Mouse (Mus musculus): ENCODE measurements around the gene Gm47995. TPM values are rescaled to one million over a fixed set of nuclear protein-coding genes. Genes with fewer than 3 reads are reported as not detected.

Gene Gm47995
- total RNA-seq, 4 experiments from 2014 or later, result not detected

DNA sequence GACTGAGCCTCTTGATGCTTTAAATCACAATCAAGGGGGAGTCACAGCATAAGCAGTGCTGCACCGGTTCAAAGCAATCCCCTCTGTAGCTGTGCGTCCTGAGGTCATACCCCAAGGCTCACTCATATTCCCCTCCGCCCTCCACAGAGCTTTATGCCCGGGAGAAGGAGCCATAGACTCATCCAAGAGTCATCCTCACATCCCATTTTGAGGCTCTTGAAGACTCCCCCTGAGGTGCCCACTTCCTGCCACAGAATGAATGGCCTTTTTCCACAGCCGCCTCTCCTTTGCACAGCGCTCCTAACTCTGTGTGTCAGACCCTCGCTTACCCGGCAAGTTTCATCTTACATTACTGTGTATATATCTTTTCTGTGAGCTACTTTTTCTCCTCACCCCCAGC is 29.3 kb downstream of the Gm47995 start:
- DNase-seq (ENCODE audit: low spot score in 2 of 2), result no peak

- no peak for DNase-seq (ENCODE audit: low spot score in 2 of 2)
Observed at GRCm38 (mm10) chr1:151228320-151228989, 30.2 kb downstream of the Gm47995 start.

DNA sequence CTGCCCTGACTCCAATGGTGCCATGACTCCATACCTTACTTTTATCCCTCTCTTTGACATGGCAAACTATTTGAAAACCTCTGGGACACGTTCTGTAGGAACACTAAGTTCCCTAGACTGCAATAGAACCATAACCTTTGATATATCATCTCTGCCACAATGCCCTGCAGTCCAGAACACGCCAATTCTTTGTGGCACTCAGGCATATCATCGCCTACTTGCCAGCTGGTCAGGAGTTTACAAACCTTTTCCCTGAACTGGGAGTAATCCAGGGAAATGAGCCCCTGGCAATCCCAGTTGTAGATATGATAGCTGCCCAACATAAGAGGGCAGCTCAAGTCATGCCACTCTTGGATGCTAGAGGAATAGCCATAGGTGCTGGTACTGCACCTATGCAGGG is 34.1 kb downstream of the Gm47995 start:
- DNase-seq (ENCODE audit: low spot score in 2 of 2), result no peak

DNA sequence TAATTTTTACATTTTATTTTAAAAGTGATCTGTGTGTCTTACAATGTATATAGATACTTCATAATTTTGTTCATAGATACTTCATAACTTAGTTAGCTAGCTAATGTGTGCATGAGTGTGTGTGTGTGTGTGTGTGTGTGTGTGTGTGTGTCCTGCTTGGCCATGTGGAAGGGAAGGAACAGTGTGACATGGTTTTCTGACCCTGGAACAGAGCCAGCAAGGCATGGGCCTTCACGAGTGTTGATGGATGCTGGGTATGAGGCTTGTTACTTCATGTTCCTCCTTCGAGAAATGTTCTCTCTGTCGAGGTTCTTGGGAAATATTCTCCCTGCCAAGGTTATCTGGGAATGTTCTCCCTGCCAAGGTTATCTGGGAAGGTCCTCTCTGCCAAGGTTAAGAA is 35.5 kb downstream of the Gm47995 start:
- DNase-seq (ENCODE audit: low spot score in 2 of 2), result no peak

GRCm38 (mm10) chr1:151235574-151235973 is 37.3 kb downstream of the Gm47995 start:
- no peak for DNase-seq (ENCODE audit: low spot score in 2 of 2)

DNA sequence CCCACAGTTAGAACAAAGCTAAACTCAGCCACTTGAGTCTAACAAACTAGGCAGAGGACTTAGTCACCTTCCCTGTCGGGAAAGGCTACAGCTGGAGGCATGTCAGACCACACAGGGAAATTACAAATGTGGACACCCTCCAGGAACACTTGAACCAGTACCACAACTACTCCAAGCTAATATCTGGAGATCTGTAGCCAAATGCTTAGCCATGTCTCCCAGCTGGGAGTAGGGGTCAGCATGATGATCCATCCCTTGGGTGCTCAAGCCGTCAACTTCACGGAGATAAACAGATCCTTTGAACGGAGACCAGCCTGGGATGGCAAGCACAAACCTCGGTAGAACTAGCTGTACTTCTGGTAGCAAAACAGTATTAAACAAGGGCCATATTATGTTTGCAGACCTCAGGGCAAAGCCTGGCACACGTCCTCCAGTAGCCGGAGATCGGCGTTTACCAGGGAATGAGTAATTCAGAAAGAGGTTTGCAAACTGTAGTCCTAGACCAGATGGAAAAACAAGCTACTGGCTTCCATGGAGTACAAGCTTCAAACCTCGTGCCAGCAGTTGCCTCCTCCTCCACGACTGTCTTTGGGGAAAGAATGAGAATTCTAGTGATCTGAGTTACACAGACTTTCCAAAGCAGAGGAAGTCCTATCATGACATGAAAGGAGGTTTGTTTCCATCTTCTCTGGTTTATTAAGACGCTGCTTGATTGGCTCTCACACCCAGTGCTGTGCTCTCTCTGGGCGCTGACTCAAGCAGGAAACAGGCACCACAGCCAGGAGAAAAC is 38.1 kb downstream of the Gm47995 start:
- DNase-seq (ENCODE audit: low spot score in 2 of 2), result peak; percentile 35 to 48

DNA sequence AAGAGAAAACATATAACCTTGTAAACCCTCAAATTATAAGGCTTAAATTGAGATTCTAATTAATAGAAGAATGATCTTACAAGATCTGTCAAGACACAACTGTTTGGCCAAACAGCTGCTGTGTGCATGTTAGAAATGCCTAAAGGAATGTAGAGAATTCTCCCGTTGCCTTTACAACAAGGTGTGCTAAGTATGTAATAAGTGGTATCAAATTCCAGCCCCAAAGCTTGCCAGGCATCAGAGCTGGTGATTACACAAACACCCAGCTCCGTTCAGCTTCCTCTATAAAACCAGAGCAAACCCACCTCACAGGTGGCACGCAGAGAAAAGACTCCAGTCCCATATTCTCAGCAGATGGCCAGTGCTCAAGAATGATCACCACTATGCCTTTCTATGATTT is 39.5 kb downstream of the Gm47995 start:
- DNase-seq (ENCODE audit: low spot score in 2 of 2), result no peak

DNA sequence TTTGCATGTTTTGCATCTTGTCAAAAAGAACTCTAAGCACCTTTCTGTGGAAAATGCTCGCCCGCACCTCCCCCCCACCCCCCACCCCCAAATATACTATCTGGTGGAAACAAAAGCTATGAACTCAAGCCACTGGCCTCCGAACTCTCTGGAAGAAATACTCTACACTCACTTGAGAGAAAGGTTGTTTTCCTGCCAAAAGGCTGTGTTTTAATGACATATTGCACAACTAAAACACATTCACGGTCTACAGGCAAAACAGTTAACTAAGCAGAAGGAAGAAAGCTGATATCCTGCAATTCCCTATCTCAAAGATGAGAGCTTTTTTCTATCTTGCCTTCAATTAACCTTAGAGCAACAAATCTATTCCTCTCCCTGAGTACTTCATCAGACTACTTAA is 45.1 kb downstream of the Gm47995 start:
- DNase-seq (ENCODE audit: low spot score in 2 of 2), result no peak

DNA sequence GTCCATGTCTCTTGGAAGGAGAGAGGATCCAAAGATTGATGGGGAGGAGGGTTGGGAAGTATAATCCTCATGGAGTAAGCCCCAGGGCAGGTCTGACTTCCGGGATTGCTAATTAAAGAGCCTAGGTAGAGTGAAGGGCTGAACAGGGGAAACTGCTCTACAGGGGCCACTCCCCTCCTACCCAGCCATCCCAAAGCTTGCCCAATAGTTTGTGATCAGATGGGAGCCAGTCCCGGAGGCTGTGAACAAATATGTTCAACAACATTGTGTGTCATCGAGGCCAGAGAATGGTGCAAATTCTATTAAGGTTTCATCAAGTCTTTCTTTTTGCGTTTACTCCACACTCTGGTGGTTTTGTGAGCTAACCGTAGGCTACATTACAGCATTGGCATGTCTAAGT is 45.8 kb downstream of the Gm47995 start:
- DNase-seq (ENCODE audit: low spot score in 2 of 2), result no peak

DNA sequence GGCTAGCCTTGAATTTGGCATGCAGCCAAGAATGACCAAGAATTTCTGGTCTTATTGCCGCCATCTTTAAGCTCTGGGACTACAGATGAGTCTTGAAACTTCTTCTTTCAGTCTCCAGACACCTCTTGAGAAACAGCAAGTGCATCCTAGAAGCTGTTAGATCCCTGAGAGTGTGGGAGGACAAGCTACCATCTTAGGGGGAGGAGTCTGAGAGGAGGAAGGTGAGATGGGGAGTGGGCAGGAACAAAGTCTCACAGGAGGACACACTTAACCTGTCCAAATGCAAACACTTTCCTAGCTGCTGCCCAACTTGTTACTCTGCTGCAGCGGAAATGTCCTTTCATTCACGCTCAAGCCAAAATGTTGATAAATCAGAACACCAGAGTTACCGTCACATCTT is 46.5 kb downstream of the Gm47995 start:
- no peak for DNase-seq (ENCODE audit: low spot score in 2 of 2)

GRCm38 (mm10) chr1:151245165-151245564 is 46.9 kb downstream of the Gm47995 start:
- DNase-seq (ENCODE audit: low spot score in 2 of 2), result no peak

DNA sequence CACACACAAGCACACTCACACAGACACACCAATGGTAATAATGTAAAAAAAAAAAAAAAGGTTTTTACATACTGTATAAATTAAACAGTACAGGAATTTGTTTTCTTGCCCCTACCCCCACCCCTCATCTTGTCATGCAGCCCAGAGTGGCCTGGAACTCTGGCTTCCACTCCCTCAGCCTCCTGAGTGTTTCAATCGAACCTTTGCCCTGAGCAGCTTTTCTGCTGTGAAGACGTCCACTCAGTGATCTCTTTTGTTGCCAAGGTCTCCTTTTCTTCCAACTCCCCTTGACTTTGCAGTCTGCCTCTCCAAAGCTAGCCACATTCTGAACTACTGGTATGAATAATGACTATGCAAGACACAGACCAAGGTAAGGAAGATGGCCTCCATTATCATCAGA is 47.6 kb downstream of the Gm47995 start:
- DNase-seq (ENCODE audit: low spot score in 2 of 2), result no peak

Other genes starting within 250 kb of the Gm47995 start
- gene Hmcn1, start 205.0 kb upstream of the Gm47995 start, total RNA-seq (2022), result 1 to 10 TPM; 1.3 to 4.3 (median 1.7) TPM
- gene Gm47985, start 15.9 kb upstream of the Gm47995 start, total RNA-seq (2022), result under 1 TPM in 1 of 4 experiments, not detected in 3; 0.25 TPM
- not detected for gene Gm8947, start 6.1 kb upstream of the Gm47995 start, total RNA-seq (2022)
- not detected for gene 3110040M04Rik, start 5.7 kb downstream of the Gm47995 start, total RNA-seq (2022)
- gene Gm47996, start 11.7 kb downstream of the Gm47995 start, total RNA-seq (2022), result not detected
- gene Ivns1abp, start 146.0 kb downstream of the Gm47995 start, total RNA-seq (2022), result 10 to 100 TPM; 87.0 to 94.5 (median 92.4) TPM
- 10 to 100 TPM; 13.2 to 17.7 (median 15.5) TPM for gene Swt1, start 230.0 kb downstream of the Gm47995 start, total RNA-seq (2022)
- gene Trmt1l, start 230.1 kb downstream of the Gm47995 start, total RNA-seq (2022), result 10 to 100 TPM; 27.8 to 35.1 (median 32.3) TPM

Data from layer of hippocampus, adult 8-10 months (tissue).